Mouse (Mus musculus) adrenal gland, adult (tissue): Measurements from ENCODE around the gene Ifna7.
"Not testable (repeated sequence)": the region's sequence is repeated elsewhere in the genome, so short reads cannot be mapped to it uniquely, and the experiment has no call there.

Source experiments
- DNase-seq, 2 experiments: peaks; one replicate each; pipeline ENCODE4 v3.0.0; 2022 to 2023; ENCODE audit warnings: low spot score in 1 of 2; ENCODE audit not compliant: inconsistent age in 2 of 2

Gene Ifna7

DNA sequence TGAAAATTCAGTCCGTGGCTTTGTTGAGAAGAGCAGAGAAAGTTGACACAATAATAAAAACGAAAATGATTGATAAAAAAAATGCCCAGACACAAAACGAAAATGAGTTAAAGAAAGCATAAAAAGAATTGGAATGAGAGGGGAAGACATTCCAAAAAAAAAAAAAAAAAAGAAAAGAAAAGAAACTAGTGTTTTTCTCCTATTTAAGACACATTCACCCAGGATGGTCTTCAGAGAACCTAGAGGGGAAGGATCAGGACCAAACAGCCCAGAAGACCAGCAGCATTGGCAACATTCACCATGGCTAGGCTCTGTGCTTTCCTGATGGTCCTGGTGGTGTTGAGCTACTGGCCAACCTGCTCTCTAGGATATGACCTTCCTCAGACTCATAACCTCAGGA lies at the start of gene Ifna7:
Gene Ifna7 (plus strand): TSS at position 301 of the 400 bp plus-strand sequence.
- no peak for DNase-seq

DNA sequence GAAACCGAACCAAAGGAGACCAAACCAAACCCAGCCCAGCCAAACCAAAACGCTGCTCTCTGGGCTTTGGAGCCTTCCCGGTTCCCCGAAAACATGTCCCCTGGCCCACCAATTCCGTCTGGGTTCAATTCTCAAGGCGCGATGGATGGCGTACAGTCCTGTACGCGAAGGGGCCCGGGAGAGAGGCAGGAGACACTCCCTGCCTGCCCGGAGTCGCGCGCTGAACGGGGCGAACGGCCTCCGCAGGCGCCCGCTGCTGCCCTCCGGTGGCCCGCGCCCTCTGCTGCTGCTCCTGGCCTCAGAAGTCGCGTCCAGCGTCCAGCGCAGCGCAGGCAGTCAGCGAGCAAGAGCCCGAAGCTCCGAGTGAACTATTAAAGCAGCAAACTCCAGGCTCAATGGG lies 42.5 kb upstream of the Ifna7 start, which contains the start of gene Gm13290:
Gene Gm13290 (plus strand): TSS at position 301 of the 400 bp plus-strand sequence.
- not testable (repeated sequence) for DNase-seq

DNA sequence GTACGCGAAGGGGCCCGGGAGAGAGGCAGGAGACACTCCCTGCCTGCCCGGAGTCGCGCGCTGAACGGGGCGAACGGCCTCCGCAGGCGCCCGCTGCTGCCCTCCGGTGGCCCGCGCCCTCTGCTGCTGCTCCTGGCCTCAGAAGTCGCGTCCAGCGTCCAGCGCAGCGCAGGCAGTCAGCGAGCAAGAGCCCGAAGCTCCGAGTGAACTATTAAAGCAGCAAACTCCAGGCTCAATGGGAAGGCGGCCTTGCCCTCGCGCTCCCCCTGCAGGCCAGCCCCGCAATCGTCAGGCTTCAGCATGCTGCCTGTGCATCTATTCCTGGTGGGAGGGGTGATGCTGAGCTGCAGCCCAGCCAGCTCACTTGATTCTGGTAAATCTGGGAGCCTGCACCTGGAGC lies 39.4 kb upstream of the Ifna7 start, which contains the start of gene Gm13289:
Gene Gm13289 (plus strand): TSS at position 301 of the 400 bp plus-strand sequence.
- not testable (repeated sequence) for DNase-seq

DNA sequence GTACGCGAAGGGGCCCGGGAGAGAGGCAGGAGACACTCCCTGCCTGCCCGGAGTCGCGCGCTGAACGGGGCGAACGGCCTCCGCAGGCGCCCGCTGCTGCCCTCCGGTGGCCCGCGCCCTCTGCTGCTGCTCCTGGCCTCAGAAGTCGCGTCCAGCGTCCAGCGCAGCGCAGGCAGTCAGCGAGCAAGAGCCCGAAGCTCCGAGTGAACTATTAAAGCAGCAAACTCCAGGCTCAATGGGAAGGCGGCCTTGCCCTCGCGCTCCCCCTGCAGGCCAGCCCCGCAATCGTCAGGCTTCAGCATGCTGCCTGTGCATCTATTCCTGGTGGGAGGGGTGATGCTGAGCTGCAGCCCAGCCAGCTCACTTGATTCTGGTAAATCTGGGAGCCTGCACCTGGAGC lies 36.5 kb upstream of the Ifna7 start, which contains the start of gene Gm13272:
Gene Gm13272 (plus strand): TSS at position 301 of the 400 bp plus-strand sequence.
- DNase-seq = not testable (repeated sequence)

DNA sequence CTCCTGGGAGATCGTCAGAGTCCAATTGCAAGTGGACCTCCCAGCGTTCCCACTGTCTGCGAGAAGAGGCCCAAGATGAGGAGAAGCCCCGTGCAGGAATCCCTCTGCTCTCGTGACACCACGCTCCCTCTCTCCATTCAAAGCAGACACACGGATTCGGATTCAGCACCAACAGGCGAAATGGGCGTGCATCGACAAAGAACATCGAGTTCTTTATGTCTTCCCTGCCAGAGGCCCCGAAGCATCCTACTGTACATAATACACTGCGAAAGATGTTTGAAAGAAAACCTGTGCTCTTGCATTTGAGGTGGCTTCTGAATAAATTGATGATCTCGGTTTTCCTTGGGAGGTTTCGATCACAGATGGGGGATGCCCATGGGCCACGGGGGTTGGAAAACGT lies 35.7 kb upstream of the Ifna7 start:
- DNase-seq = peak in 1 of 2 experiments; percentile 39

DNA sequence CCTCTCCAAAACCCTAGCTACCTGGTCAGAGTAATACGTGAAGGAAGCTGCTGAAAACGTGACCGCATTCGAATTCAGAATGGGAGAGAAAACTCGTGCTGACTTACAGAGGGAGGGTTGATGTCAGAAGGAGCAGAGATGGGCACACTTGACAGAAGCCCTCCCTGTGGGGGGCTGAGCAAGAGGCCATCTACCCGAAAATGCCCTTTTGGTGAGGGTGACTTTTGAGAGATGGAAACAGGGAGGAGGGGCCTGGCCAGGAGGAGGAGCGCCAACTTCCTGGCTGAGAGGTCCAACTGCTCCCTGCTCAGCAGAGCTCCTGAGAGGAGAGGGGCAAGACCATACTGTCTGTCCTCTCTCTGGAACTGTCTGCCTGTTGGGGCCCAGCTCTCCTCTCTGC lies 34.2 kb upstream of the Ifna7 start, which contains the start of gene Ifnz:
Gene Ifnz (plus strand): TSS at position 301 of the 400 bp plus-strand sequence.
- peak in 1 of 2 experiments; percentile 10 for DNase-seq

DNA sequence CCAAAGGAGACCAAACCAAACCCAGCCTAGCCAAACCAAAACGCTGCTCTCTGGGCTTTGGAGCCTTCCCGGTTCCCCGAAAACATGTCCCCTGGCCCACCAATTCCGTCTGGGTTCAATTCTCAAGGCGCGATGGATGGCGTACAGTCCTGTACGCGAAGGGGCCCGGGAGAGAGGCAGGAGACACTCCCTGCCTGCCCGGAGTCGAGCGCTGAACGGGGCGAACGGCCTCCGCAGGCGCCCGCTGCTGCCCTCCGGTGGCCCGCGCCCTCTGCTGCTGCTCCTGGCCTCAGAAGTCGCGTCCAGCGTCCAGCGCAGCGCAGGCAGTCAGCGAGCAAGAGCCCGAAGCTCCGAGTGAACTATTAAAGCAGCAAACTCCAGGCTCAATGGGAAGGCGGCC lies 33.7 kb upstream of the Ifna7 start:
- DNase-seq = peak; percentile 50 to 68

DNA sequence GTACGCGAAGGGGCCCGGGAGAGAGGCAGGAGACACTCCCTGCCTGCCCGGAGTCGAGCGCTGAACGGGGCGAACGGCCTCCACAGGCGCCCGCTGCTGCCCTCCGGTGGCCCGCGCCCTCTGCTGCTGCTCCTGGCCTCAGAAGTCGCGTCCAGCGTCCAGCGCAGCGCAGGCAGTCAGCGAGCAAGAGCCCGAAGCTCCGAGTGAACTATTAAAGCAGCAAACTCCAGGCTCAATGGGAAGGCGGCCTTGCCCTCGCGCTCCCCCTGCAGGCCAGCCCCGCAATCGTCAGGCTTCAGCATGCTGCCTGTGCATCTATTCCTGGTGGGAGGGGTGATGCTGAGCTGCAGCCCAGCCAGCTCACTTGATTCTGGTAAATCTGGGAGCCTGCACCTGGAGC lies 30.6 kb upstream of the Ifna7 start, which contains the start of gene Gm13276:
Gene Gm13276 (plus strand): TSS at position 301 of the 400 bp plus-strand sequence.
- not testable (repeated sequence) for DNase-seq

DNA sequence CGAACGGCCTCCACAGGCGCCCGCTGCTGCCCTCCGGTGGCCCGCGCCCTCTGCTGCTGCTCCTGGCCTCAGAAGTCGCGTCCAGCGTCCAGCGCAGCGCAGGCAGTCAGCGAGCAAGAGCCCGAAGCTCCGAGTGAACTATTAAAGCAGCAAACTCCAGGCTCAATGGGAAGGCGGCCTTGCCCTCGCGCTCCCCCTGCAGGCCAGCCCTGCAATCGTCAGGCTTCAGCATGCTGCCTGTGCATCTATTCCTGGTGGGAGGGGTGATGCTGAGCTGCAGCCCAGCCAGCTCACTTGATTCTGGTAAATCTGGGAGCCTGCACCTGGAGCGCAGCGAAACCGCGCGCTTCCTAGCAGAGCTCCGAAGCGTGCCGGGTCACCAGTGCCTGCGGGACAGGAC lies 27.6 kb upstream of the Ifna7 start, which contains the start of gene Gm13277:
Gene Gm13277 (plus strand): TSS at position 231 of the 400 bp plus-strand sequence.
- DNase-seq = peak; percentile 72 to 84

DNA sequence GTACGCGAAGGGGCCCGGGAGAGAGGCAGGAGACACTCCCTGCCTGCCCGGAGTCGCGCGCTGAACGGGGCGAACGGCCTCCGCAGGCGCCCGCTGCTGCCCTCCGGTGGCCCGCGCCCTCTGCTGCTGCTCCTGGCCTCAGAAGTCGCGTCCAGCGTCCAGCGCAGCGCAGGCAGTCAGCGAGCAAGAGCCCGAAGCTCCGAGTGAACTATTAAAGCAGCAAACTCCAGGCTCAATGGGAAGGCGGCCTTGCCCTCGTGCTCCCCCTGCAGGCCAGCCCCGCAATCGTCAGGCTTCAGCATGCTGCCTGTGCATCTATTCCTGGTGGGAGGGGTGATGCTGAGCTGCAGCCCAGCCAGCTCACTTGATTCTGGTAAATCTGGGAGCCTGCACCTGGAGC lies 24.8 kb upstream of the Ifna7 start, which contains the start of gene Gm13278:
Gene Gm13278 (plus strand): TSS at position 301 of the 400 bp plus-strand sequence.
- not testable (repeated sequence) for DNase-seq

DNA sequence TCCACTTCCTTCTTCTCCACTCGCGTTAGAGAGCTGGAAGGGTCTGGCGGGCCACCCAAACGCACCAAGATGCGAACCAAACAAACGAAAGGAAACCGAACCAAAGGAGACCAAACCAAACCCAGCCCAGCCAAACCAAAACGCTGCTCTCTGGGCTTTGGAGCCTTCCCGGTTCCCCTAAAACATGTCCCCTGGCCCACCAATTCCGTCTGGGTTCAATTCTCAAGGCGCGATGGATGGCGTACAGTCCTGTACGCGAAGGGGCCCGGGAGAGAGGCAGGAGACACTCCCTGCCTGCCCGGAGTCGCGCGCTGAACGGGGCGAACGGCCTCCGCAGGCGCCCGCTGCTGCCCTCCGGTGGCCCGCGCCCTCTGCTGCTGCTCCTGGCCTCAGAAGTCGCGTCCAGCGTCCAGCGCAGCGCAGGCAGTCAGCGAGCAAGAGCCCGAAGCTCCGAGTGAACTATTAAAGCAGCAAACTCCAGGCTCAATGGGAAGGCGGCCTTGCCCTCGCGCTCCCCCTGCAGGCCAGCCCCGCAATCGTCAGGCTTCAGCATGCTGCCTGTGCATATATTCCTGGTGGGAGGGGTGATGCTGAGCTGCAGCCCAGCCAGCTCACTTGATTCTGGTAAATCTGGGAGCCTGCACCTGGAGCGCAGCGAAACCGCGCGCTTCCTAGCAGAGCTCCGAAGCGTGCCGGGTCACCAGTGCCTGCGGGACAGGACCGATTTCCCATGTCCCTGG lies 21.9 kb upstream of the Ifna7 start, which contains the start of gene Gm13275:
Gene Gm13275 (plus strand): TSS at position 552 of the 740 bp plus-strand sequence.
- DNase-seq = peak; percentile 78 to 97

DNA sequence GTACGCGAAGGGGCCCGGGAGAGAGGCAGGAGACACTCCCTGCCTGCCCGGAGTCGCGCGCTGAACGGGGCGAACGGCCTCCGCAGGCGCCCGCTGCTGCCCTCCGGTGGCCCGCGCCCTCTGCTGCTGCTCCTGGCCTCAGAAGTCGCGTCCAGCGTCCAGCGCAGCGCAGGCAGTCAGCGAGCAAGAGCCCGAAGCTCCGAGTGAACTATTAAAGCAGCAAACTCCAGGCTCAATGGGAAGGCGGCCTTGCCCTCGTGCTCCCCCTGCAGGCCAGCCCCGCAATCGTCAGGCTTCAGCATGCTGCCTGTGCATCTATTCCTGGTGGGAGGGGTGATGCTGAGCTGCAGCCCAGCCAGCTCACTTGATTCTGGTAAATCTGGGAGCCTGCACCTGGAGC lies 18.9 kb upstream of the Ifna7 start, which contains the start of gene Gm13279:
Gene Gm13279 (plus strand): TSS at position 301 of the 400 bp plus-strand sequence.
- not testable (repeated sequence) for DNase-seq

DNA sequence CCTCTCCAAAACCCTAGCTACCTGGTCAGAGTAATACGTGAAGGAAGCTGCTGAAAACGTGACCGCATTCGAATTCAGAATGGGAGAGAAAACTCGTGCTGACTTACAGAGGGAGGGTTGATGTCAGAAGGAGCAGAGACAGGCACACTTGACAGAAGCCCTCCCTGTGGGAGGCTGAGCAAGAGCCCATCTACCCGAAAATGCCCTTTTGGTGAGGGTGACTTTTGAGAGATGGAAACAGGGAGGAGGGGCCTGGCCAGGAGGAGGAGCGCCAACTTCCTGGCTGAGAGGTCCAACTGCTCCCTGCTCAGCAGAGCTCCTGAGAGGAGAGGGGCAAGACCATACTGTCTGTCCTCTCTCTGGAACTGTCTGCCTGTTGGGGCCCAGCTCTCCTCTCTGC lies 16.7 kb upstream of the Ifna7 start, which contains the start of gene Gm13285:
Gene Gm13285 (plus strand): TSS at position 301 of the 400 bp plus-strand sequence.
- peak in 1 of 2 experiments; percentile 22 for DNase-seq

DNA sequence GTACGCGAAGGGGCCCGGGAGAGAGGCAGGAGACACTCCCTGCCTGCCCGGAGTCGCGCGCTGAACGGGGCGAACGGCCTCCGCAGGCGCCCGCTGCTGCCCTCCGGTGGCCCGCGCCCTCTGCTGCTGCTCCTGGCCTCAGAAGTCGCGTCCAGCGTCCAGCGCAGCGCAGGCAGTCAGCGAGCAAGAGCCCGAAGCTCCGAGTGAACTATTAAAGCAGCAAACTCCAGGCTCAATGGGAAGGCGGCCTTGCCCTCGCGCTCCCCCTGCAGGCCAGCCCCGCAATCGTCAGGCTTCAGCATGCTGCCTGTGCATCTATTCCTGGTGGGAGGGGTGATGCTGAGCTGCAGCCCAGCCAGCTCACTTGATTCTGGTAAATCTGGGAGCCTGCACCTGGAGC lies 13.1 kb upstream of the Ifna7 start, which contains the start of gene Gm13287:
Gene Gm13287 (plus strand): TSS at position 301 of the 400 bp plus-strand sequence.
- not testable (repeated sequence) for DNase-seq

DNA sequence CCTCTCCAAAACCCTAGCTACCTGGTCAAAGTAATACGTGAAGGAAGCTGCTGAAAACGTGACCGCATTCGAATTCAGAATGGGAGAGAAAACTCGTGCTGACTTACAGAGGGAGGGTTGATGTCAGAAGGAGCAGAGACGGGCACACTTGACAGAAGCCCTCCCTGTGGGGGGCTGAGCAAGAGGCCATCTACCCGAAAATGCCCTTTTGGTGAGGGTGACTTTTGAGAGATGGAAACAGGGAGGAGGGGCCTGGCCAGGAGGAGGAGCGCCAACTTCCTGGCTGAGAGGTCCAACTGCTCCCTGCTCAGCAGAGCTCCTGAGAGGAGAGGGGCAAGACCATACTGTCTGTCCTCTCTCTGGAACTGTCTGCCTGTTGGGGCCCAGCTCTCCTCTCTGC lies 10.8 kb upstream of the Ifna7 start, which contains the start of gene Gm13288:
Gene Gm13288 (plus strand): TSS at position 301 of the 400 bp plus-strand sequence.
- DNase-seq = not testable (repeated sequence)

DNA sequence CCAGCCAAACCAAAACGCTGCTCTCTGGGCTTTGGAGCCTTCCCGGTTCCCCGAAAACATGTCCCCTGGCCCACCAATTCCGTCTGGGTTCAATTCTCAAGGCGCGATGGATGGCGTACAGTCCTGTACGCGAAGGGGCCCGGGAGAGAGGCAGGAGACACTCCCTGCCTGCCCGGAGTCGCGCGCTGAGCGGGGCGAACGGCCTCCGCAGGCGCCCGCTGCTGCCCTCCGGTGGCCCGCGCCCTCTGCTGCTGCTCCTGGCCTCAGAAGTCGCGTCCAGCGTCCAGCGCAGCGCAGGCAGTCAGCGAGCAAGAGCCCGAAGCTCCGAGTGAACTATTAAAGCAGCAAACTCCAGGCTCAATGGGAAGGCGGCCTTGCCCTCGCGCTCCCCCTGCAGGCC lies 10.3 kb upstream of the Ifna7 start:
- DNase-seq = peak; percentile 56 to 76

DNA sequence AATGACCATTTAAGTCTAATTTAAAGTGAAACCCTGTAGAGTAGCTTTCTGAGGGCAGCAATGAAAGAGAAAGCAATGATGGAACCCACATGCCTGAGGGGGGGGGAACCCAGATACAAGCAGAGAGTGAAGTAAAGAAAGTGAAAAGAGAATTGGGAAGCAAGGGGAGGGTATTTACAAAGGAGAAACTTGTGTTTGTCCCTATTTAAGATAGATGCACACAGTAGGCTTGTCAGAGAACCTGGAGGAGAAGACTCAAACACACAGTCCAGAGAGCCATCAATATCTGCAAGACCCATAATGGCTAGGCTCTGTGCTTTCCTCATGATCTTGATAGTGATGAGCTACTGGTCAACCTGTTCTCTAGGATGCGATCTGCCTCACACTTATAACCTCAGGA lies 3.6 kb downstream of the Ifna7 start, which contains the start of gene Ifna11:
Gene Ifna11 (plus strand): TSS at position 301 of the 400 bp plus-strand sequence.
- DNase-seq = no peak

DNA sequence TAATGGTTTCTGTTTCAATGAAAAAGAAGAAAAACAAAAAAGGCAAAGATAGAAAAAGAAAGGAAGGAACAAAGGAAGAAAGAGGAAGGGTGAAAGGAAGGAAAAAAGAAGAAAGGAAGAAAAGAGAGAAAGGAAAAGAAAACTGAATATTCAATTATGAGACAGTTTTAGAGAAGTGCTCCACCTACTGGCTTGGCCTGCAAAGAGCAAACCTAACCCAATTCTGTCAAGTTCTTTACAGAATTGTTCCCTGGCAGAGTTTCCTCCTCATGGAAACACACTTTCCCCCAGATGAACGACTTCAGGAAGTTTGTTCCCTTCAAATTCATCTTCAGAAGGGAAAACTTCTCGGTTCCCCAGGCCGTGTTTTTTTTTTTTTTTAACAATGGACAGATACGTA lies 7.0 kb downstream of the Ifna7 start:
- peak in 1 of 2 experiments; percentile 32 for DNase-seq

DNA sequence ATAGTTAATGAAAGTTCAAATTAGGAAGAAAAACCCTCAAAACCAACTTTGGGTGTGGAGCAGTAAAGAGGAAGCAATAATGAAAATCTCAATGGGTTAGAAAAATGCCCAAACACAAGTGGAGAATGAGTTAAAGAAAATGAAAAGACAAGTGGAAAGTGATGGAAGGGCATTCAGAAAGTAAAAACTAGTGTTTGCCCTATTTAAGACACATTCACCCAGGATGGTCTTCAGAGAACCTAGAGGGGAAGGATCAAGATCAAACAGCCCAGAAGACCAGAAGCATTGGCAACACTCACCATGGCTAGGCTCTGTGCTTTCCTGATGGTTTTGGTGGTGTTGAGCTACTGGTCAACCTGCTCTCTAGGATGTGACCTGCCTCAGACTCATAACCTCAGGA lies 11.1 kb downstream of the Ifna7 start, which contains the start of gene Ifna6:
Gene Ifna6 (plus strand): TSS at position 301 of the 400 bp plus-strand sequence.
- not testable (repeated sequence) for DNase-seq

DNA sequence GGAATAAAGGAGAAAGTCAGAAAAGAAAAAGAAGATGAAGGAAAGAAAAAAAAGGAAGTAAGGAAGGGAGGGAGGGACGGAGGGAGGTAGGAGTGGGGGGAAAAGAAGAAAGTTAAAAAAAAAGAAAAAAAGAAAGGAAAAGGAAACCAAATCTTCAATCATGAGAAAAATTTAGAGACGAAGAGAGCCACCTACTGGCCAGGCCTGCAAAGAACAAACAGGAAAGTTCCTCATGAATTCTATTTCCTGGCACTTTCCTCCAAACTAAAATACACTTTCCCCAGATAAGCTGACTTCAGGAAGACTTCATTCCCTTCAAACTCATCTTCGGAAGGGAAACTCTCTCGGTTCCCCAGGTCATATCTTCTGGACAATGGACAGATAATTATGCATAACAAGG lies 14.5 kb downstream of the Ifna7 start:
- DNase-seq = peak in 1 of 2 experiments; percentile 41

DNA sequence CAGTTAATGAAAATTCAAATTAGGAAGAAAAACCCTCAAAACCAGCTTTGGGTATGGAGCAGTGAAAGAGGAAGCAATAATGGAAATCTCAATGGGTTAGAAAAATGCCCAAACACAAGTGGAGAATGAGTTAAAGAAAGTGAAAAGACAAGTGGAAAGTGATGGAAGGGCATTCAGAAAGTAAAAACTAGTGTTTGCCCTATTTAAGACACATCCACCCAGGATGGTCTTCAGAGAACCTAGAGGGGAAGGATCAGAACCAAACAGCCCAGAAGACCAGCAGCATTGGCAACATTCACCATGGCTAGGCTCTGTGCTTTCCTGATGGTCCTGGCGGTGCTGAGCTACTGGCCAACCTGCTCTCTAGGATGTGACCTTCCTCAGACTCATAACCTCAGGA lies 19.2 kb downstream of the Ifna7 start, which contains the start of gene Ifna5:
Gene Ifna5 (plus strand): TSS at position 301 of the 400 bp plus-strand sequence.
- not testable (repeated sequence) for DNase-seq
